Mouse (Mus musculus) E14TG2a.4 (cell line): ENCODE data around the gene Mapk8ip1.

Experiments used
- CTCF ChIP-seq: conservative IDR thresholded peaks from 2 replicates; pipeline ENCODE4 v1.5.1; 2014; ENCODE audit warnings: low read length
- NANOG ChIP-seq: IDR thresholded peaks from 2 replicates; pipeline ENCODE4 v1.6.1; 2014; ENCODE audit warnings: borderline replicate concordance, low read length, mixed read lengths

DNA sequence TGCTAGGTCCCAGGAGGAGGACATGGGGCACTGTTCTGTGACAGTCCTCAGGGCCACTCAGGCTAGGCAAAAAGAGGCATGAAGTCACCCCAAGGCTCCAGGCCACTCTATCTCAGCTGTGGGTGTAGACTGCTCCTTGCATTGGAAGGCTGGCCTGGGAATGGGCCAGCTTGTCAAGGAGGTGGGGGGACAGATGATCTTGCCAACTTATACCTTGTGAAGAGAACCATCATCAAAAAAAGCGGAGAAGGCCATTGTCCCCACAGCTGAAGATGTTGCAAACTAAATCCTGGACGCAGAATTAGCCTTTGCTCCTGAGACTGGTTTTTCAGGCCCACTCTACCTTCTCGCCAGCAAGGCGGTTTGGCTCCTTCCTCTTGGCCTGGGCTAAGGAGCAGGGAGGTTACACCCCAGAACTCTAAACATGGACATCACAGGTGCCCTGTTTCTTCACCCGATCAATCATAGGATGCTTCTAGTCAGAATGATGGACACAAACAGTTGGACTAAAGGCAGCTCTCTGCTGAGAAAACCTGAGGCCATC is 2.8 kb upstream of the Mapk8ip1 start:
- TF ChIP-seq CTCF = no peak
- no peak for TF ChIP-seq NANOG
